Mouse (Mus musculus): ENCODE results near the gene Tk1.

- TF ChIP-seq CTCF (IDR thresholded peaks at IDR 0.05; ENCODE audit: extremely low read depth, insufficient read depth, low read length) (no peak), POLR2A (IDR thresholded peaks at IDR 0.05; ENCODE audit: extremely low read depth, insufficient read depth, low read length) (no peak)
Measured at GRCm38 (mm10) chr11:117770407-117770806, 55.5 kb downstream of the Tk1 start.
